Mouse (Mus musculus) limb, embryonic 10.5 days (tissue): Measurements from ENCODE around the gene 4921504E06Rik. TPM values are rescaled to one million over a fixed set of nuclear protein-coding genes. Genes with fewer than 3 reads are reported as not detected.

Source experiments
- DNase-seq: peaks from one replicate; pipeline ENCODE4 v3.0.0-alpha.2; 2017; ENCODE audit warnings: low spot score
- H3K27ac ChIP-seq: fragments of 300-500 bp; sonication (generic); 2 replicates; pipeline ENCODE4 v1.5.1; 2016; ENCODE audit warnings: mild to moderate bottlenecking
- H3K27me3 ChIP-seq: fragments of 300-500 bp; sonication (generic); 2 replicates; pipeline ENCODE4 v1.6.1; 2016; ENCODE audit warnings: low read depth, mild to moderate bottlenecking; ENCODE audit not compliant: poor library complexity, severe bottlenecking
- H3K36me3 ChIP-seq: fragments of 300-500 bp; sonication (generic); 2 replicates; pipeline ENCODE4 v1.6.1; 2016; ENCODE audit warnings: mild to moderate bottlenecking, moderate library complexity
- H3K4me1 ChIP-seq: fragments of 300-500 bp; sonication (generic); 2 replicates; pipeline ENCODE4 v1.6.1; 2016
- H3K4me3 ChIP-seq: fragments of 300-500 bp; sonication (generic); 2 replicates; pipeline ENCODE4 v1.5.1; 2016; ENCODE audit warnings: mild to moderate bottlenecking, moderate library complexity
- H3K9me3 ChIP-seq: fragments of 300-500 bp; sonication (generic); replicated peaks from 2 replicates; pipeline ENCODE4 v1.6.1; 2016; ENCODE audit warnings: mild to moderate bottlenecking
- WGBS: fragments of 180-500 bp; shearing (Covaris S2); methylation state at CpG from one replicate; pipeline ENCODE4 v1.1.7; 2016; 5-methylcytosine and 5-hydroxymethylcytosine counted together
- polyA plus RNA-seq: library from polyadenylated mRNA; unstranded; fragments of >200 nt; fragmentation: Nextera tagmentation; extraction: Ambion mirVana; gene quantifications from 2 replicates; pipeline ENCODE4 v1.2.1, GENCODE M21; 2016

Gene 4921504E06Rik
- polyA plus RNA-seq, 1 experiment from 2014 or later, result not detected

DNA sequence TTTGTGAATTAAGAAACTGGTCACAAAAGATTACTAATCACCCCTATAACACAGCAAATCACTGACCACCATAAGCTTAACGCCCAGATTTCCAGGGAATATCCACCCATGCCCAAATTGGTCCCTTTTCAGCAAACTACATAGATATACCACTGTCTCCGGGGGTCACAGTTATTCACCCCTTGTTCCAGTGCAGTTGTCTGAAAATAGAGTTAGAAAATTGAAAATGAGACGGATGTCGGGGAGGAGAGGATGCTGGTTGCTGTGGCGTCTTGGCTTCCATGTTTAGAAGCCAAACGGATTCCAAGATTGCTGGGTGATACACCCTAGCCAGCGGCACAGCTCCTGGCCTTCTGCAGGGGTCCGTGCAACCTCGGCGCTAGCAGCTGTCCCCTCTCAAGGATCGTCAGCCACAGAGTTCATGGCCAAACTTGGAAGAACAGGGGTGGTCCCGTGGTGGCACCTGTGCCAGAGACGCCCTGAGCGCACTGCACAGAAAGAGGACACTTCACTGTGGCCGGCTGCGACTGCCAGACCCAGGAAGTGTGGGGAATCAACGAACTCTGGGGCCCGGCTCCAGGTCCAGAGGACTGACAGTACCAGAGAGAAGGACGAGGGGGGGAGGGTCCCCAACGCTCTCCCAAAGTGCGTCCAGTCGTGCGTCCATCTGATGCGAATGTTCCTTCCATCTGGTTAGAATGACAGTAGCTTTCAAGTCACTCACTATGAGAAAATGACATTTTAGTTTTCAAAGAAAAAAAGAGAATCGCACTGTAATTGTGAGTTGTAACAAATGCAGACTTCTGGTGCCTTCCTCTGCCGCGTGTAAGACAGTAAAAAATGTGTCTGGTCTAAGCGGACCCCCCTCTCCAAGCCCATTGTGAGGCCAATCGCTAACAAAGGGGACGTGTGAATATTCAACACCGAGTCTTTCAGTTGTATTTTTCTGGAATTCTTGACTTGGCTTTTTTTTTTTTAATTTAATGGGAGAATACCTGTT is 123.7 kb downstream of the 4921504E06Rik start:
- H3K27me3 ChIP-seq, result peaks cover 95% of the 10 kb centered on the region
- DNase-seq, result no peak
- H3K36me3 ChIP-seq, result no peaks in the 10 kb centered on the region
- H3K4me3 ChIP-seq, result no peak overlapping the region
- WGBS, result 5% methylated on average over 31 of the region's 31 CpGs
- no peaks in the 10 kb centered on the region for H3K9me3 ChIP-seq
- H3K27ac ChIP-seq, result no peak overlapping the region
- H3K4me1 ChIP-seq, result peaks cover 14% of the 10 kb centered on the region

DNA sequence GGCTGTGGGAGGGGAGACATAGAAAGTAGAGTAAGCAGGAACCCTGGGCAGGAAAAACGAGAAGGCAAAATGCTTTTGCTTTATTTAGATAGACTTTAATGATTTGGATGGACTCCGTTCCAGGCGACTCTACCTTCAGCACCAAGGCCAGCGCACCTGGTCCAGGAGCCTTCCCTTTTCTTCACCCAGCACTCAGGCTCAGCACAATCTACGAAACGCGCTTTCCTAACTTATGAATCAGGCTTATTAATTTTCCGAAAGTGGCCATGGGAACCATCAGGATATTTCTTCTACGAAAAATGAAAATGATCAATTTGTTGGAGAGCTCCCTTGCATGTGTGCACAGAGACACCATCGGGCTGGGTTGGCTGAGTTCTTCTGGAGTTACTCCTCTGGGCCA is 124.7 kb downstream of the 4921504E06Rik start:
- 3% methylated on average over 10 of the region's 10 CpGs for WGBS
- H3K27ac ChIP-seq, result no peak overlapping the region
- H3K36me3 ChIP-seq, result no peaks in the 10 kb centered on the region
- H3K27me3 ChIP-seq, result peaks cover 93% of the 10 kb centered on the region
- DNase-seq, result peak; percentile 88
- H3K9me3 ChIP-seq, result no peaks in the 10 kb centered on the region
- H3K4me1 ChIP-seq, result peaks cover 14% of the 10 kb centered on the region
- H3K4me3 ChIP-seq, result no peak overlapping the region

DNA sequence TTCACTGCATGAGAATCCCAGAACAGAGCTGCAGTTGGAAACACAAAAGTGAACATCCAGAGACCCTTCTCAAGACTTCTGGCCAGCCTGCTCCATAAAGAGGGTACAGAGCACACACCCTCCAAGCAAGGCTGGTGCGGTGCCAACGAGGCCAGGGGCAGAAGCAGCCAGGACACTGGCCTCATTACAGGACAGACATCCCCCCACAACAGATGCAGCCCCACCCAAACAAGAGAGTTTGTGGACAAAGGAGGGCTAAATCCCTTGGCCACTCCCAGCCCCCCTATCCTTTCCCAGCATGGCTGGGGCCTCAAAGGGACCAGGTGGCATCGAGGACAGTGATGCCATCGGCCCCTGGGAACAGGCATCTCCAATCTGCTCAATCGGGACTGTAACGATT is 130.6 kb downstream of the 4921504E06Rik start:
- Histone ChIP-seq H3K4me3 (no peak overlapping the region), H3K9me3 (no peaks in the 10 kb centered on the region), H3K27ac (no peak overlapping the region), H3K4me1 (no peaks in the 10 kb centered on the region), H3K36me3 (no peaks in the 10 kb centered on the region), H3K27me3 (peaks cover 55% of the 10 kb centered on the region)
- no peak for DNase-seq
- WGBS, result 82% methylated on average over 6 of the region's 6 CpGs

- Histone ChIP-seq H3K27ac (no peak overlapping the region), H3K9me3 (no peaks in the 10 kb centered on the region), H3K36me3 (no peaks in the 10 kb centered on the region), H3K4me1 (no peaks in the 10 kb centered on the region), H3K4me3 (no peak overlapping the region), H3K27me3 (peaks cover 48% of the 10 kb centered on the region)
- no peak for DNase-seq
These were observed 131.5 kb downstream of the 4921504E06Rik start for GRCm38 (mm10) chr2:19422226-19422625.

GRCm38 (mm10) chr2:19419686-19420345 is 133.9 kb downstream of the 4921504E06Rik start:
- H3K4me1 ChIP-seq, result no peaks in the 10 kb centered on the region; the same call in 1 of the 2 replicates
- H3K4me3 ChIP-seq, result no peak overlapping the region
- no peak overlapping the region for H3K27ac ChIP-seq
- DNase-seq, result no peak
- H3K27me3 ChIP-seq, result peaks cover 37% of the 10 kb centered on the region; the same call in 1 of the 2 replicates
- 52% methylated on average over 1 of the region's 1 CpGs for WGBS
- no peaks in the 10 kb centered on the region for H3K36me3 ChIP-seq
- H3K9me3 ChIP-seq, result no peaks in the 10 kb centered on the region

DNA sequence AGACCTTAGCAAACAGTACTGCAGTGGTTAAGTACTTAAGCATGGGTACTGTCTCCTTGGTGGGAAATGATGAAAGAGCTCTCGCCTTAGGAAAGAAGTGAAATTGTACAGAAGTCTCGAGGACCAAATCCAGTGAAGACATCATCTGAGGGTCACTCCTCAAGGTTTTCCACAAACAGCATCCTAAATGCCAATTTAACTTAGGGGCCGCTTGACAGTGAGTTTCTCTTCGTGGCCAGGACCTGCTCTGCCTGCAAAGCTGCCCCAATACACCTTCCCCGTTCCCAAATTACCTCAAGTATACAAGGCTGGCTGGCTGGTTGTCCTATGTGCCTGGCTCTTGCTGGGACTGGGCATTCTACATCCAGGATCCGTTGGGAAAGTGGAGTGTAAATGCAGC is 137.6 kb downstream of the 4921504E06Rik start:
- no peak for DNase-seq
- Histone ChIP-seq H3K9me3 (no peaks in the 10 kb centered on the region), H3K4me1 (no peaks in the 10 kb centered on the region; the same call in 1 of the 2 replicates), H3K27me3 (peaks cover 19% of the 10 kb centered on the region; the same call in 1 of the 2 replicates), H3K4me3 (no peak overlapping the region), H3K27ac (no peak overlapping the region), H3K36me3 (no peaks in the 10 kb centered on the region)
- WGBS, result 74% methylated on average over 6 of the region's 6 CpGs

DNA sequence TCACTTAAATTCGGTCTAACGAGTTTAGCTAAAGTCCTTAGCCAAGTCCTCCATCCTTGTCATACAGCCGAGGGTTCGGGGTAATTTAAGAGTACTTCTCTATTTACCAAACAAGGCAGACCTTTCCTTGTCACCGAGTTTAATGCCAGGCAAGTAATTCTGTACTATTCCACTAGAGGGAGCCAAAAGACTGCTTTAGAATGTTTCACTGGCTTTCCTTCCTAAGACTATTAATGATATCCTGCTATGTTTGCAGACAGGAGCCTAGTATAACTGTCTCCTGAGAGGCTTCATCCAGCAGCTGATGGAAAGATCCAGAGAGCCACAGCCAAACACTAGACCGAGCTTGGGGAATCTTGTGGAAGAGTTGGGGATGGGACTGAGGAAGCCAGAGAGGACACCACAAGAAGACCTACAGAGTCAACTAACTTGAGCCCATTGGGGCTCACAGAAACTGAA is 138.6 kb downstream of the 4921504E06Rik start:
- no peak for DNase-seq

DNA sequence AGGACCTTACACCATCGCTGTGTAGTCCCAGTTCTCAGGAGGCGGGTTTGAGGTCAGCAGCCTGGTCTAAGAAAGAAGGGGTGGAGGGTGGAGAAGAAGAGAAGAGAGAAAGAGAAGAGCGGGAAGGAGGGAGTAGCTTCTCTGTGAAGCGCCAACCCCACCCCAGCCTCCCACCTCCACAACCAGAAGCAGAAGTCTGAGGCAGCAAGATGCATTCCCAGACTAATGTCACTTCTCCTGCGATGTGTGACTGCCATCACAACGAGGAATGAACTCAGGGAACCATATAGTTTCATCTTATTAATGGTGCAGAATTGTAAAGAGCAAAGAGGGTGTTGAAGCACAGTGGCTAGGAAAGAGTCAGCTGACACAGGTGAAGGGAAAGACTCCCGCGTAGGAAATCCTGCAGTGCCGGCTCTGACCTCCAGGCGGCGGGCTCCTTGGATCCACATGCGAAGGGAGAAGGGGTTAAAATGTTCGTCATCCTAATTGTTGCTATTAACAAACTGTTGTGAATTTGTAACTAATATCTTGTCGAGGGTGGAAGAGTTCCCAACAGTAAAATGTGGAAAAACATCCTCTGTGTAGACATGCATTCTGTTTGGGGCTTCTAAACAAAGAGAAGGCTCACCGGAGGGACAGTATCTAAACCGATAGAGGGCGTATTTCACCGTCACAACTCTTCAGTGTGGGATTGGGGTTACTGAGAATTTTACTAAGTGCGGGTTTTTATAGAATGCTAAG is 139.3 kb downstream of the 4921504E06Rik start:
- Histone ChIP-seq H3K4me1 (no peaks in the 10 kb centered on the region; the same call in 1 of the 2 replicates), H3K27me3 (peaks cover 13% of the 10 kb centered on the region; the same call in 1 of the 2 replicates), H3K27ac (no peak overlapping the region), H3K36me3 (no peaks in the 10 kb centered on the region), H3K9me3 (no peaks in the 10 kb centered on the region), H3K4me3 (peak overlapping the region; percentile 21)
- WGBS, result 22% methylated on average over 19 of the region's 19 CpGs
- peak; percentile 78 for DNase-seq

More for the DNA sequence above, 138.6 kb downstream of the 4921504E06Rik start:
- H3K9me3 ChIP-seq, result no peaks in the 10 kb centered on the region
- H3K36me3 ChIP-seq, result no peaks in the 10 kb centered on the region
- WGBS, result 2% methylated on average over 6 of the region's 6 CpGs
- H3K4me1 ChIP-seq, result no peaks in the 10 kb centered on the region; the same call in 1 of the 2 replicates
- no peak overlapping the region for H3K27ac ChIP-seq
- peak overlapping the region; percentile 21; the same call in 1 of the 2 replicates for H3K4me3 ChIP-seq
- H3K27me3 ChIP-seq, result peaks cover 16% of the 10 kb centered on the region; the same call in 1 of the 2 replicates

Other genes with a start within 250 kb of the 4921504E06Rik start
- gene Msrb2, start 182.5 kb downstream of the 4921504E06Rik start, polyA plus RNA-seq, result 19.8 and 21.8 TPM in 2 replicates
- gene Ptf1a, start 108.3 kb downstream of the 4921504E06Rik start, polyA plus RNA-seq, result not detected in 2 replicates
- 0.39 and 0.41 TPM in 2 replicates for gene Otud1, start 103.8 kb upstream of the 4921504E06Rik start, polyA plus RNA-seq